Mouse (Mus musculus) erythroblast, embryonic 14.5 days (primary cell): ENCODE data around the gene Lamc1.

Source experiments
- GATA1 ChIP-seq: IDR thresholded peaks from 2 replicates; pipeline ENCODE4 v1.6.1; 2012; ENCODE audit warnings: low read length, inconsistent platforms, mixed read lengths
- TAL1 ChIP-seq: IDR thresholded peaks from 3 replicates; pipeline ENCODE4 v1.6.1; 2012; ENCODE audit warnings: low read length, inconsistent platforms, mixed read lengths

GRCm38 (mm10) chr1:153191237-153191942 lies 141.2 kb downstream of the Lamc1 start:
- TF ChIP-seq GATA1 (no peak), TAL1 (no peak)
